Mouse (Mus musculus): ENCODE data around the gene T2.

DNA sequence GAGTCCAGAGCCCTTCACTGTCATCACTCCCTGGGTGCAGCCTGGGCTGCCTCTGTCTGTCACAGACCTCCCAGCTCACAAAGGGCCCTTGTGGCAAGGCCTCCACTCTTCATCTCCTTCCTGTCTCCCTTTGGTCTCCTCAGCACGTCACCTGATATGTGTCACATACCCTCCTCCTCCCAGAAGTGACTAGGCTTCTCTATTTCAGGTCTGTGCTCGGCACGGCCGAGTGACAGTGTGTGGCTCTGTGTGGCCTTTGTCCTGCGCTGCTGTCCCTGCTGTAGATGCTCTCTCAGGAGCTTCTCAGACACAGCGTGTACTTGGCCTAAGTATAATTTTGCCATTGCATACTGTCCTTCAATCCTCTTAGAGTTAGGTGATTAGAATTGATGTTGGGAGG, 99.4 kb downstream of the T2 start:
- TF ChIP-seq CTCF (IDR thresholded peaks at IDR 0.05; ENCODE audit: extremely low read depth, insufficient read length, insufficient replicate concordance, low read depth, low read length) (no peak), POLR2A (IDR thresholded peaks at IDR 0.05; ENCODE audit: low read depth, low read length) (no peak)
